Mouse (Mus musculus) CD8-positive naive resting alpha-beta T cell, adult 2 months (primary cell): ENCODE data around the gene Dkk3.

Experiments used
- DNase-seq, 2 experiments: peaks; one replicate each; pipeline ENCODE4 v3.0.0; 2022; ENCODE audit warnings: low read depth in 2 of 2, low spot score in 2 of 2

The Dkk3 gene

GRCm38 (mm10) chr7:112158942-112159341 lies at the start of gene Dkk3:
TSS of gene Dkk3 (minus strand) at chr7:112159057.
- no peak for DNase-seq

GRCm38 (mm10) chr7:112207717-112208116 lies 48.9 kb upstream of the Dkk3 start:
- no peak for DNase-seq

- DNase-seq: no peak
Observed at GRCm38 (mm10) chr7:112205513-112205912, 46.7 kb upstream of the Dkk3 start.

GRCm38 (mm10) chr7:112204380-112204963 lies 45.6 kb upstream of the Dkk3 start:
- no peak for DNase-seq

GRCm38 (mm10) chr7:112203937-112204336 lies 45.1 kb upstream of the Dkk3 start:
- DNase-seq: no peak

- no peak for DNase-seq
Observed at GRCm38 (mm10) chr7:112202843-112203242, 44.0 kb upstream of the Dkk3 start.

- no peak for DNase-seq
Observed at GRCm38 (mm10) chr7:112202194-112202593, 43.3 kb upstream of the Dkk3 start.

GRCm38 (mm10) chr7:112200761-112201160 lies 41.9 kb upstream of the Dkk3 start:
- no peak for DNase-seq

GRCm38 (mm10) chr7:112199343-112199742 lies 40.5 kb upstream of the Dkk3 start:
- no peak for DNase-seq

- DNase-seq: no peak
Observed at GRCm38 (mm10) chr7:112197461-112197860, 38.6 kb upstream of the Dkk3 start.

GRCm38 (mm10) chr7:112194286-112194685 lies 35.4 kb upstream of the Dkk3 start:
- DNase-seq: no peak

- DNase-seq: no peak
Observed at GRCm38 (mm10) chr7:112192778-112193177, 33.9 kb upstream of the Dkk3 start.

- no peak for DNase-seq
Observed at GRCm38 (mm10) chr7:112192237-112192636, 33.4 kb upstream of the Dkk3 start.

- DNase-seq: no peak
Observed at GRCm38 (mm10) chr7:112187536-112188459, 28.9 kb upstream of the Dkk3 start.

GRCm38 (mm10) chr7:112186871-112187270 lies 28.0 kb upstream of the Dkk3 start:
- DNase-seq: no peak

GRCm38 (mm10) chr7:112185226-112185745 lies 26.4 kb upstream of the Dkk3 start:
- no peak for DNase-seq

- DNase-seq: no peak
Observed at GRCm38 (mm10) chr7:112184519-112185225, 25.8 kb upstream of the Dkk3 start.

- peak; percentile 78 to 80 for DNase-seq
Observed at GRCm38 (mm10) chr7:112183258-112183841, 24.5 kb upstream of the Dkk3 start.

- DNase-seq: peak; percentile 29 to 53
Observed at GRCm38 (mm10) chr7:112180235-112180705, 21.4 kb upstream of the Dkk3 start.

GRCm38 (mm10) chr7:112176627-112177026 lies 17.8 kb upstream of the Dkk3 start:
- no peak for DNase-seq

- DNase-seq: no peak
Observed at GRCm38 (mm10) chr7:112172669-112173068, 13.8 kb upstream of the Dkk3 start.
